Mouse (Mus musculus) spleen, adult 2 months (tissue): Measurements from ENCODE around the gene Plekhg1. TPM values are rescaled to one million over a fixed set of nuclear protein-coding genes. Genes with fewer than 3 reads are reported as not detected.

Experiments
- DNase-seq, 2 experiments: peaks; one replicate each; pipeline versions ENCODE4 v3.0.0 to v3.0.0-alpha.2; 2012 to 2021; ENCODE audit warnings: low spot score in 2 of 2, low read depth in 1 of 2
- H3K27ac ChIP-seq: fragments of 200-500 bp; 2 replicates; pipeline ENCODE4 v1.5.1; 2012; ENCODE audit warnings: low read length, inconsistent platforms; ENCODE audit not compliant: insufficient read depth
- H3K27me3 ChIP-seq: fragments of 200-500 bp; 2 replicates; pipeline ENCODE4 v1.6.1; 2012; ENCODE audit warnings: mild to moderate bottlenecking, moderate library complexity, low read length, inconsistent platforms; ENCODE audit not compliant: control insufficient read depth, insufficient read depth
- H3K36me3 ChIP-seq: fragments of 200-500 bp; 2 replicates; pipeline ENCODE4 v1.6.1; 2012; ENCODE audit warnings: mild to moderate bottlenecking, low read length, inconsistent platforms; ENCODE audit not compliant: control insufficient read depth, insufficient read depth
- H3K4me1 ChIP-seq: fragments of 200-500 bp; 2 replicates; pipeline ENCODE4 v1.6.1; 2011; ENCODE audit warnings: inconsistent platforms; ENCODE audit not compliant: control insufficient read depth, insufficient read depth, insufficient read length
- H3K4me3 ChIP-seq: fragments of 200-500 bp; 2 replicates; pipeline ENCODE4 v1.5.1; 2011; ENCODE audit warnings: mild to moderate bottlenecking, inconsistent platforms; ENCODE audit not compliant: insufficient read depth, insufficient read length; ENCODE audit errors: extremely low read depth
- CTCF ChIP-seq: fragments of 200-500 bp; IDR thresholded peaks from 2 replicates; pipeline ENCODE4 v1.5.1; 2011; ENCODE audit warnings: mild to moderate bottlenecking, inconsistent platforms; ENCODE audit not compliant: insufficient read depth, insufficient read length, insufficient replicate concordance; ENCODE audit errors: extremely low read depth
- POLR2A ChIP-seq: fragments of 200-500 bp; IDR thresholded peaks from 2 replicates; pipeline ENCODE4 v1.6.1; 2011; ENCODE audit warnings: low read depth, low read length, inconsistent platforms
- WGBS: fragments of 180-500 bp; shearing (Covaris S2); methylation state at CpG from one replicate; pipeline ENCODE4 v1.1.7; 2018; 5-methylcytosine and 5-hydroxymethylcytosine counted together
- polyA plus RNA-seq: library from polyadenylated mRNA; depleted of rRNA; stranded (reverse); fragments of >200 nt; gene quantifications from 2 replicates; pipeline ENCODE4 v1.2.3, GENCODE M21; 2012; rRNA removed

Gene Plekhg1
- polyA plus RNA-seq, 1 experiment: 2.0 TPM

DNA sequence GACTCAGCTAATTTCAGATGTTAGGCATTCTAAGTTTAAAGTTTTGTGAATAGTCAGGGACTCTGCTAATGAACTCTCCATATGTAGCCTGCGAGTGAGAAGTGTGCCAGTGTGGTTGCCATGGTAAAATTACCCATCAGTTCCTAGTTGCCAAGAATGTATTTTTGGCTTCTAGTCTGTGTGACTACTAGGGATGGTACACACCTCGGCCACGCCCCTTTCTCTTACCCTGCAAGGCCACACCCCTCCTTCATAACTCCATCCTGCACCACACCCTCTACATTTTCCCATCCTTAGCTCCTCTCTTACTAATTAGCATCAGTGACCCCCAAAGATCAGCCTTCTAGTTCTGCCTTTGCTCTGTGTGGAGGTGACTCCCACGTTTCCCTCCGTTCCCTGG, 262.5 kb downstream of the Plekhg1 start:
- H3K27ac ChIP-seq: no peak overlapping the region
- H3K4me3 ChIP-seq: no peak overlapping the region
- no peak for TF ChIP-seq POLR2A
- no peak for TF ChIP-seq CTCF
- no peak for DNase-seq
- H3K4me1 ChIP-seq: no peaks in the 10 kb centered on the region
- H3K27me3 ChIP-seq: no peaks in the 10 kb centered on the region
- 92% methylated on average over 5 of the region's 5 CpGs for WGBS
- H3K36me3 ChIP-seq: no peaks in the 10 kb centered on the region; the same call in 1 of the 2 replicates

DNA sequence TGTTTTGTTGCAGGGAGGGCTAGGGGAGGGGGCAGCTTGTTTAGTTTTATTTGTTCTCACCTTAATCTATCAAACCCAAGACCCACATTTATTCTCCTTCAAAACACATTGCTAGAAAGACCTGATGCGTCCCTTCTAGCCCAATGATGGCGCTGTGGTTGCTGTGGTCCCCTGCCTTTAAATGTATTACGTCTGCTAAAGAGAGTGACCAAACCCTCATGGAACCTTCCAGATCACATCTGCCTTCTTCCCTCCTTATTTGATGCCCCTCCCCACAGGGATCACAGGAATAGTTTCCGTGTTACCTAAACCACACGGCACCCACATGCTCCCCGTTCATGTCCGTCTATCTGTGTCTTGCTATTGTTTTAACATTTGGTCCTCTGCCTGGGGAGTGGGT, 265.0 kb downstream of the Plekhg1 start:
- Histone ChIP-seq H3K4me3 (no peak overlapping the region), H3K27me3 (no peaks in the 10 kb centered on the region), H3K27ac (no peak overlapping the region), H3K36me3 (peaks cover 2% of the 10 kb centered on the region; the same call in 1 of the 2 replicates), H3K4me1 (no peaks in the 10 kb centered on the region)
- TF ChIP-seq CTCF (no peak), POLR2A (no peak)
- 96% methylated on average over 7 of the region's 7 CpGs for WGBS
- DNase-seq: no peak

DNA sequence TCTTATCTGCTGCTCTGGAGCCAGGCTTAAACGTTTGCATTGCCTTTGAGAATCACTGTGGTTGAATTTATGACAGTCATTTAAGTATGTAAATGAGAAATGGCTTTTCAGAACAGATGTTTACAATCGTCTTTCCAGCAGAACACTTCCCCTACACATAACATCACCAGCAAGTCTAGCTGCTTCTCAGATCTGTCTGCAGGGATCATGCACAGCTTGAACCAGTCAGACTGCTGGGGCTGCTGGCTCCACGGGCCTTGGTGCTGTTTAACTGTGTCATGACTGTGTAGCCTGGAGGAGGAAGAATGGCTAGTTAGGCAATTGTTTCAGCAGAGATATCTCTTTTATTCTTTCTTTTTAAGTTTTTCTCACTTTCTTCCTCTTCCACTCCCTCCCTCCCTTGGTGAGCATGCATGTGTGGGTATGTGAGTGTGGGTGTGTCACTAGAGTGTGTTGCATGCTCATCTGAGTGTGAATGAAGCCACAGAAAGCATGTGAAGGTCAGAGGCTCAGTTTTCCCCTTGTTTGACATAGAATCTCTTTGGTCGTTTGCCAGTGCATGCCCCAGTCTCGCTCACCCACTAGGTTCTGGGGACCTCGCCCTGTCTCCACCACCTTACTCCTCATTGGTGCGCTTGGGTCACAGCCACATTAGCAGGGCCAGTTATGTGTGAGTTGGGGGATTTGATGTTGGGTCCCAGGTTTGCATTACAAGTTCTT, 266.3 kb downstream of the Plekhg1 start:
- Histone ChIP-seq H3K4me1 (no peaks in the 10 kb centered on the region), H3K27ac (no peak overlapping the region), H3K36me3 (peaks cover 2% of the 10 kb centered on the region; the same call in 1 of the 2 replicates), H3K4me3 (no peak overlapping the region), H3K27me3 (no peaks in the 10 kb centered on the region)
- 69% methylated on average over 7 of the region's 7 CpGs for WGBS
- no peak for DNase-seq
- no peak for TF ChIP-seq CTCF
- no peak for TF ChIP-seq POLR2A

Other genes with a start within 250 kb of the Plekhg1 start
- not detected in 2 replicates for gene Iyd, start 200.1 kb upstream of the Plekhg1 start, polyA plus RNA-seq
- gene Mthfd1l, start 232.8 kb downstream of the Plekhg1 start, polyA plus RNA-seq: 5.8 and 8.1 TPM in 2 replicates